Mouse (Mus musculus) embryonic fibroblast, embryonic 13.5 days (primary cell): ENCODE measurements around the gene Slc16a11.

Source experiments
- CTCF ChIP-seq: IDR thresholded peaks from 2 replicates; pipeline ENCODE4 v1.5.1; 2011; ENCODE audit warnings: mild to moderate bottlenecking, control low read depth, low read length, moderate library complexity, borderline replicate concordance; ENCODE audit not compliant: insufficient read depth
- POLR2A ChIP-seq: IDR thresholded peaks from 2 replicates; pipeline ENCODE4 v1.6.1; 2011; ENCODE audit warnings: low read depth, mild to moderate bottlenecking, control low read depth, low read length, moderate library complexity

DNA sequence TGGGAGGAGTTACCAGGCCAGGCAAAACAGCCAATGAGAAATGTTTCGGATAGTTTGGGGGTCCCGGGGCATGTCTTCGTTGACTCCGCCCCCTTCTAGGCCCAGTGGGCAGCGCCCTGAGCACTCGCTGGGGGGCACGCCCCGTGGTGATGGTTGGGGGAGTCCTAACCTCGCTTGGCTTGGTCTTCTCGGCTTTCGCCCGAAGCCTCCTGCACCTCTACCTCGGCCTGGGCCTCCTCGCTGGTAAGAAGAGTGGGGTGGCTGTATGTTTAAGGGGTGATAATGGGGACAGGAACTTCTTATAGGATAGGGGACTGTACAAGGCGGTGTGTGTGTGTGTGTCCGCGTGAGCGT is 2.3 kb downstream of the Slc16a11 start:
- TF ChIP-seq CTCF, result no peak
- TF ChIP-seq POLR2A, result no peak
